Mouse (Mus musculus) limb, embryonic 12.5 days (tissue): ENCODE data around the gene Tmed1. TPM values are rescaled to one million over a fixed set of nuclear protein-coding genes. Genes with fewer than 3 reads are reported as not detected.
A peak's percentile ranks its signal among the peaks of the same experiment; 100 is the strongest.
"Not testable (repeated sequence)": the region's sequence is repeated elsewhere in the genome, so short reads cannot be mapped to it uniquely, and the experiment has no call there.

Experiments
- ATAC-seq: fragments of 200-750 bp; cut with Nextera tagmentation; 2 replicates; pipeline ENCODE4 v1.8.0; 2017; ENCODE audit warnings: low read depth, moderate TSS enrichment; ENCODE audit not compliant: insufficient number of reproducible peaks, insufficient read depth, low FRiP score, low TSS enrichment
- H3K27ac ChIP-seq: fragments of 300-500 bp; sonication (generic); 2 replicates; pipeline ENCODE4 v1.5.1; 2016; ENCODE audit warnings: mild to moderate bottlenecking, moderate library complexity
- H3K27me3 ChIP-seq: fragments of 300-500 bp; sonication (generic); 2 replicates; pipeline ENCODE4 v1.6.1; 2016; ENCODE audit warnings: mild to moderate bottlenecking, moderate library complexity
- H3K36me3 ChIP-seq: fragments of 300-500 bp; sonication (generic); 2 replicates; pipeline ENCODE4 v1.6.1; 2016; ENCODE audit warnings: mild to moderate bottlenecking, moderate library complexity
- H3K4me1 ChIP-seq: fragments of 300-500 bp; sonication (generic); replicated peaks from 2 replicates; pipeline ENCODE4 v1.6.1; 2016
- H3K4me2 ChIP-seq: fragments of 300-500 bp; sonication (generic); 2 replicates; pipeline ENCODE4 v1.6.1; 2016; ENCODE audit warnings: mild to moderate bottlenecking, moderate library complexity
- H3K4me3 ChIP-seq: fragments of 300-500 bp; sonication (generic); replicated peaks from 2 replicates; pipeline ENCODE4 v1.5.1; 2016; ENCODE audit warnings: mild to moderate bottlenecking
- H3K9ac ChIP-seq: fragments of 300-500 bp; sonication (generic); replicated peaks from 2 replicates; pipeline ENCODE4 v1.6.1; 2016; ENCODE audit warnings: mild to moderate bottlenecking, moderate library complexity
- H3K9me3 ChIP-seq: fragments of 300-500 bp; sonication (generic); 2 replicates; pipeline ENCODE4 v1.6.1; 2016; ENCODE audit warnings: mild to moderate bottlenecking, moderate library complexity
- WGBS: fragments of 180-500 bp; shearing (Covaris S2); methylation state at CpG from one replicate; pipeline ENCODE4 v1.1.7; 2016; 5-methylcytosine and 5-hydroxymethylcytosine counted together
- microRNA-seq: library from miRNA; unstranded; fragments of <30 nt; microRNA quantifications from one replicate; pipeline ENCODE4, GENCODE M21; 2017
- polyA plus RNA-seq: library from polyadenylated mRNA; unstranded; fragments of >200 nt; fragmentation: Nextera tagmentation; extraction: Ambion mirVana; gene quantifications from 2 replicates; pipeline ENCODE4 v1.2.1, GENCODE M21; 2016

Tmed1 gene
- polyA plus RNA-seq, 1 experiment from 2014 or later, result 108 TPM

GRCm38 (mm10) chr9:21464565-21464928 is 45.5 kb downstream of the Tmed1 start:
- H3K4me3 ChIP-seq, H3K4me2 ChIP-seq, H3K4me1 ChIP-seq, H3K9ac ChIP-seq, H3K9me3 ChIP-seq, ATAC-seq, H3K27me3 ChIP-seq, H3K27ac ChIP-seq: not testable (repeated sequence)
- WGBS, result 94% methylated on average over 7 of the region's 7 CpGs
- peaks cover 60% of the 10 kb centered on the region for H3K36me3 ChIP-seq

GRCm38 (mm10) chr9:21463766-21464564 is 46.1 kb downstream of the Tmed1 start:
- no peak overlapping the region for H3K9ac ChIP-seq
- no peak for ATAC-seq
- no peaks in the 10 kb centered on the region for H3K9me3 ChIP-seq
- H3K4me1 ChIP-seq, result no peaks in the 10 kb centered on the region
- H3K27ac ChIP-seq, result no peak overlapping the region
- no peak overlapping the region for H3K4me2 ChIP-seq
- WGBS, result 89% methylated on average over 3 of the region's 3 CpGs
- H3K36me3 ChIP-seq, result peaks cover 59% of the 10 kb centered on the region
- no peak overlapping the region for H3K4me3 ChIP-seq
- no peaks in the 10 kb centered on the region for H3K27me3 ChIP-seq

- H3K4me3 ChIP-seq, result no peak overlapping the region
- peaks cover 58% of the 10 kb centered on the region for H3K36me3 ChIP-seq
- 69% methylated on average over 5 of the region's 5 CpGs for WGBS
- H3K4me2 ChIP-seq, result no peak overlapping the region
- no peaks in the 10 kb centered on the region for H3K27me3 ChIP-seq
- no peak for ATAC-seq
- H3K4me1 ChIP-seq, result no peaks in the 10 kb centered on the region
- H3K27ac ChIP-seq, result no peak overlapping the region
- no peak overlapping the region; the same call in 1 of the 2 replicates for H3K9ac ChIP-seq
- no peaks in the 10 kb centered on the region for H3K9me3 ChIP-seq
These were observed 46.9 kb downstream of the Tmed1 start for GRCm38 (mm10) chr9:21463138-21463590.

GRCm38 (mm10) chr9:21460400-21460940 is 49.6 kb downstream of the Tmed1 start:
- Histone ChIP-seq H3K9me3 (no peaks in the 10 kb centered on the region), H3K4me2 (no peak overlapping the region), H3K4me3 (no peak overlapping the region), H3K27ac (no peak overlapping the region), H3K9ac (no peak overlapping the region), H3K4me1 (no peaks in the 10 kb centered on the region), H3K27me3 (no peaks in the 10 kb centered on the region), H3K36me3 (peaks cover 39% of the 10 kb centered on the region)
- ATAC-seq, result no peak
- WGBS, result 94% methylated on average over 3 of the region's 3 CpGs

- H3K36me3 ChIP-seq, result peaks cover 31% of the 10 kb centered on the region
- H3K4me3 ChIP-seq, result no peak overlapping the region
- H3K9ac ChIP-seq, result no peak overlapping the region
- H3K9me3 ChIP-seq, result no peaks in the 10 kb centered on the region
- H3K4me1 ChIP-seq, result no peaks in the 10 kb centered on the region
- H3K4me2 ChIP-seq, result no peak overlapping the region
- 91% methylated on average over 3 of the region's 3 CpGs for WGBS
- H3K27ac ChIP-seq, result no peak overlapping the region
- ATAC-seq, result no peak
- no peaks in the 10 kb centered on the region for H3K27me3 ChIP-seq
These were observed 51.2 kb downstream of the Tmed1 start for GRCm38 (mm10) chr9:21458821-21459220.

Small RNA genes lying within 50 kb of the gene (microRNA-seq; reads per million reads assigned to microRNA genes)
- gene Mir199a-1, result 33.9 reads per million, percentile 38 among the genes with 10 or more reads in this experiment

Other genes starting within 250 kb of the Tmed1 start
- gene Atg4d, start 245.0 kb downstream of the Tmed1 start, polyA plus RNA-seq, result 29.8 and 34.9 TPM in 2 replicates
- gene Kri1, start 222.3 kb downstream of the Tmed1 start, polyA plus RNA-seq, result 18.1 and 22.2 TPM in 2 replicates
- 46.1 and 46.9 TPM in 2 replicates for gene Cdkn2d, start 218.8 kb downstream of the Tmed1 start, polyA plus RNA-seq
- 9.0 and 9.5 TPM in 2 replicates for gene Ap1m2, start 197.9 kb downstream of the Tmed1 start, polyA plus RNA-seq
- 103 and 110 TPM in 2 replicates for gene Slc44a2, start 189.6 kb downstream of the Tmed1 start, polyA plus RNA-seq
- gene Ilf3, start 142.4 kb downstream of the Tmed1 start, polyA plus RNA-seq, result 312 and 313 TPM in 2 replicates
- 46.4 and 48.4 TPM in 2 replicates for gene Qtrt1, start 98.4 kb downstream of the Tmed1 start, polyA plus RNA-seq
- 76.6 and 78.4 TPM in 2 replicates for gene Dnm2, start 85.3 kb downstream of the Tmed1 start, polyA plus RNA-seq
- 3.4 and 3.9 TPM in 2 replicates for gene AB124611, start 15.9 kb upstream of the Tmed1 start, polyA plus RNA-seq
- gene Carm1, start 36.6 kb upstream of the Tmed1 start, polyA plus RNA-seq, result 72.3 and 82.4 TPM in 2 replicates
- gene Timm29, start 82.5 kb upstream of the Tmed1 start, polyA plus RNA-seq, result 38.1 and 38.3 TPM in 2 replicates
- gene Yipf2, start 82.6 kb upstream of the Tmed1 start, polyA plus RNA-seq, result 20.2 and 21.1 TPM in 2 replicates
- gene Smarca4, start 105.9 kb upstream of the Tmed1 start, polyA plus RNA-seq, result 120 and 125 TPM in 2 replicates
- 37.3 and 38.5 TPM in 2 replicates for gene Ldlr, start 213.2 kb upstream of the Tmed1 start, polyA plus RNA-seq